Mouse (Mus musculus) naive thymus-derived CD4-positive, alpha-beta T cell, adult 2 months (primary cell): ENCODE results near the gene Eif2ak3.
A peak's percentile ranks its signal among the peaks of the same experiment; 100 is the strongest.

Experiments used
- DNase-seq: peaks from one replicate; pipeline ENCODE4 v3.0.0-alpha.2; 2011; ENCODE audit warnings: low read depth

The Eif2ak3 gene

GRCm38 (mm10) chr6:70831179-70831839 lies 13.0 kb upstream of the Eif2ak3 start:
- DNase-seq, result no peak

DNA sequence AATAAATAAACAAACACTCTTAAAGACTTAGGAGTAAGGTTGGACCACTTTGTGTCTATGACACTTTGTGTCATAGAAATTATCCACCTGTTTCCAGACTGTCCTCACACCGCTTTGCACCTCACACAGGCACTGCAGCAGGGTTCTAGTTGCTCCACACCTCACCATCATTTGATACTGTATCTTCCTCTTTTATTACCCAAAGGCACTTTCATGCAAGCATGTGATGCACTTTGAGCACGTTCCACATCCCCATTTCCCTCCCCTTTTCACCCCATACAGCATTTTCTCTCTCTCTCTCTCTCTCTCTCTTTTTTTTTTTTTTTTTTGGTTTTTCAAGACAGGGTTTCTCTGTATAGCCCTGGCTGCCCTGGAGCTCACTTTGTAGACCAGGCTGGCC lies 7.0 kb upstream of the Eif2ak3 start:
- DNase-seq, result no peak

- no peak for DNase-seq
Observed at GRCm38 (mm10) chr6:70838532-70838931, 5.8 kb upstream of the Eif2ak3 start.

- no peak for DNase-seq
Observed at GRCm38 (mm10) chr6:70840281-70840680, 4.0 kb upstream of the Eif2ak3 start.

DNA sequence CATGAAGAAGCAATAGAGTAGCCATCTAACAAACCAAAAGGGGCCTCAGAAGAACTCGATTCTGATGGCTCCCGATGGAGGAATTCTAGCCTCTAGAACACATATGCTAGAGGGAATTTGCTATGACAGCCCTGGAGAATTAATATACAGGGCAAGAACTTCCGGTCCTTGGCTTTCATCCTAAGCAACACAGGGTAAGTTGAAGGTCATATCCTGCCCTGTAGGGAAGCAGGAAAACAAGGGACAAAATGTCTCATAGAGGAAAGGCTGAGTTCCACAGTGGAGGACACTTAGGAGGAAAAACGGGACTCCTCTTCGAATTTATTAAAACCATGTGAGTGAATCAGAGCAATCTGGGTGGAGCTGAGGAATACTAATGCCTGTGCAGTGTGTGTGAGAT lies 1.3 kb upstream of the Eif2ak3 start:
- no peak for DNase-seq

DNA sequence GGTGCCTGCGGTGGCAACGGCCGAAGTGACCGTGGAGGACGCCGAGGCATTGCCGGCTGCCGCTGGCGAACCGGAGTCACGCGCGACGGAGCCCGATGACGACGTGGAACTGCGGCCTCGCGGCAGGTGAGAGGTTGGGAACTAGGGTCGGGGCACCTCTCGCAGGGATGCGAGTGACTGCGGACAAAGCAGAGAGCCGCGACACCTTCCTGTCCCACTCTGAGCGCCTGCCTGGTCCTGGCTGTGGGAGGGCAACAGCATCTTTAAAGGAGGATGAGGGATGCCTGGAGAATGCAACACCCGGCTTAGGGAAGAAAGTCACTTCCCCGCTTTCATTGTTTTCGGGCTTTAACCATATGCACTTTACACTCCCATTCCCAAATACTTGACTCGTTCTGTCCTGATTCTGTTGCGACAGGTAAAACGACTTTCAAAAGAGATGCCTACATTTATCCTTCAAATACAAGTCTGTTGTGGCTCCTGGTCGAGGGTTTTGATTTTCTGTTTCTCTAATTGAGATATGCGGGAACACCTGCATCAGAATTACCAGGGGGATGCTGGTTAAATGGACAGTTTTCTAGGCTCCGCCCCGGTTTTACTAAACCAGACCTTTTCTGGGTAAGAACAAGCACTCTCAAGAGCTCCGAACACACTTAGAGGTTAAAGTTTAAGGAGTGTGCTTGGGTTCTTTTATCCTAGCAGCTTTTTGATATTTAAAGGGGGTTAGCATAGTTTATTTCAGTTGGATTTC lies 756 bp downstream of the Eif2ak3 start:
- DNase-seq, result no peak

DNA sequence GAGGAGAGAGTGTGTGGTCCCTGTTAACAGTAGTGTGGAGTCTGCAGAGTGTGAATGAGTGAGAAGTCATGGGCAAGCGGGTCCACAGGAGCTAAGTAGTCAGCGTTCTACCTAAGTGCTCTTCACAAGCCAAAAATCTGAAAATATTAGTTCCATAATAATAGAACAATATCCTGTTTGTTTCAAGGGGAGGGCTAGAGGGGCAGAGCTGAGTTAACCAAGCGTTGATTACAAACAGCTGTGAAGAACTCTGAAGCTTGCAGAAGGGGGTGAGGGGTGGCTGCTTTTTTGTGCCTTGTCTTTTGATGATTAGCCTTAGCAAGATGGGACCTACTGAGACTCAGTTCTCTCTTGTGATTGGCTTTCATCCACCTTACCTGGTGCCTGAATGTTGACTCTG lies 3.1 kb downstream of the Eif2ak3 start:
- no peak for DNase-seq

- no peak for DNase-seq
Observed at GRCm38 (mm10) chr6:70853371-70853770, 9.1 kb downstream of the Eif2ak3 start.

- no peak for DNase-seq
Observed at GRCm38 (mm10) chr6:70855529-70856309, 11.4 kb downstream of the Eif2ak3 start.

GRCm38 (mm10) chr6:70862726-70863125 lies 18.4 kb downstream of the Eif2ak3 start:
- DNase-seq, result peak; percentile 49

- no peak for DNase-seq
Observed at GRCm38 (mm10) chr6:70864285-70864684, 20.0 kb downstream of the Eif2ak3 start.

- no peak for DNase-seq
Observed at GRCm38 (mm10) chr6:70866761-70867160, 22.4 kb downstream of the Eif2ak3 start.

DNA sequence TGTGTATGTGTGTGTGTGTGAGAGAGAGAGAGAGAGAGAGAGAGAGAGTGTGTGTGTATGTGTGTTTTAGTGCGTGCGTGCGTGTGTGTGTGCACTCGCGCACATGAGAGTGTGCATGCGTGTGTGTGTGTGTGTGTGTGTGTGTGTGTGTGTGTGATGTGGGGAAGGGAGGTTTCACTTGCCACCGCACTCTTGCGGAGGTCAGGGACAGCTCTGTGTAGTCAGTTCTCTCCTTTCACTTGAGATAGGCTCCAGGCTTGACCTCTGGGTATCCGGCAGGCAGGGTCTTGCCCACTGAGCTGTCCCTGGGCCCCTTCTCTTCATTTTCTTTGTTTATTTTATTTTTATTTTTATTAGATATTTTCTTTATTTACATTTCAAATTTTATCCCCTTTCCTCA lies 23.0 kb downstream of the Eif2ak3 start:
- no peak for DNase-seq

GRCm38 (mm10) chr6:70871511-70871980 lies 27.2 kb downstream of the Eif2ak3 start:
- DNase-seq, result peak; percentile 41

DNA sequence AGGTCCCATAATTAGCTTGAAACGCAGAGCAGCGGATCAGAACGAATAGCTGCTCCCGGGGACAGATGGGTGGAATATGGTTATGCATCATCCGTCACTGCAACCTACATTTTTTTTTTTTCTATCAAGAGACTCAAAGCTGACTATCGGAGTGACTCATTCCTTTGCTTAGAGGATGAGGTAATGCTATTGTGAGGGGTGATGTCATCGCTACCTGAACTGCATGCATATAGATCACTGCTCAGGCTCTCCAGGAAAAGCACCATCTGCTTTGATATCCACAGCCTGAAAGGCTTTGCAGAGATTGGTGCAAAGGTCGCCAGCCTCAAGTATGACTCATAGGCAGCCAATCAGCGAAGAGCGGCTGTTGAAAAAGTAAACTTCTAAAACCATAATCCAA lies 27.8 kb downstream of the Eif2ak3 start:
- peak; percentile 72 for DNase-seq

GRCm38 (mm10) chr6:70872570-70872969 lies 28.3 kb downstream of the Eif2ak3 start:
- no peak for DNase-seq

GRCm38 (mm10) chr6:70874035-70874775 lies 29.9 kb downstream of the Eif2ak3 start:
- DNase-seq, result peak; percentile 45

- DNase-seq, result no peak
Observed at GRCm38 (mm10) chr6:70875017-70875416, 30.7 kb downstream of the Eif2ak3 start.

- peak; percentile 91 for DNase-seq
Observed at GRCm38 (mm10) chr6:70880714-70881304, 36.5 kb downstream of the Eif2ak3 start.

DNA sequence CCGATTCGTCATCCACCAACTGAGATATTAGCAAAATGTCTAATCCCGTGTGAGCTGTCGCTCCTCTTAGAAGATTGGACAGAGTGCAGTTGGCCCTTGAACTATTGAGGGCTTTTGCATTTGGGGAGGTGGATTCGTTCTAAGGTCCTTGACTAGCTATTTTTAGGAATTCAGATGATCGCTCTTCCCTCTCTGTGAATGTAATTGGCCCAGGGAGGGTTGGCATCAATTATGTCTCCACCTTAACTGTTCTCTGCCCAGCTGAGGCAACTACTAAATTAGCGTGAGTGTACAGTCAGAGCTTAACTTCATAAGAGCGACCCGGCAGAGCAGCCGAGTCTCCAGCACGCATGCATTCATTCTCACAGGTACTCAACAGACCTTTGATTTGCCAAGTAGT lies 43.7 kb downstream of the Eif2ak3 start:
- no peak for DNase-seq

GRCm38 (mm10) chr6:70898166-70898565 lies 53.9 kb downstream of the Eif2ak3 start:
- no peak for DNase-seq

DNA sequence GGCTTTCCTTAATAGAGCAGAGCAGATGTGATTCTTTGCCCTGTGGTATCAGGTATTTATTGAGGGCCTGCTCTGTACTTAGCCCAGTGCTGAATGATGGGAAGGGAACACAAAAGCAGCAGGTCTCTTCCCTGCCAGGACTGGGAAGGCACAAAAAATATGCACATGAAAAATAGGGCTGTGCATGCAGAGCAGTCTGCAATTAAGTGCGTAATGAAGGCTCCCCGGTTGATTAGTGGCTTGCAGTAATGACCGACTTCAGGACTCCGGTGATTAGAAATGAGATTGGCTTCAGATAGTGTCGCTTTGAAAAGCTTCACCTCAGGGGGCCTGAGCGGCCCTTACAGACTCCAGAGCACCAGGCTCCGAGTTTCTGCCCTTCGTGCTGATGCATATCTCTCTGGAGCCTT lies 55.3 kb downstream of the Eif2ak3 start:
- DNase-seq, result no peak
